Mouse (Mus musculus) heart, adult 2 months (tissue): Measurements from ENCODE around the gene Nfia.

Experiments
- CTCF ChIP-seq: fragments of 200-600 bp; IDR thresholded peaks from 2 replicates; pipeline ENCODE4 v1.8.1; 2022; ENCODE audit warnings: antibody characterized with exemption, mild to moderate bottlenecking, moderate library complexity
- EP300 ChIP-seq: fragments of 200-500 bp; IDR thresholded peaks from 2 replicates; pipeline ENCODE4 v1.6.1; 2011; ENCODE audit warnings: low read depth, low read length, control low read depth; ENCODE audit not compliant: insufficient read depth
- POLR2A ChIP-seq: fragments of 200-500 bp; IDR thresholded peaks from 2 replicates; pipeline ENCODE4 v1.6.1; 2011; ENCODE audit warnings: mild to moderate bottlenecking, low read depth, low read length, control low read depth; ENCODE audit not compliant: insufficient read depth

- TF ChIP-seq EP300 (no peak), CTCF (no peak), POLR2A (no peak)
Observed at GRCm38 (mm10) chr4:97963951-97964350, 191.4 kb downstream of the Nfia start.
